Mouse (Mus musculus): ENCODE measurements around the gene Ip6k2.

DNA sequence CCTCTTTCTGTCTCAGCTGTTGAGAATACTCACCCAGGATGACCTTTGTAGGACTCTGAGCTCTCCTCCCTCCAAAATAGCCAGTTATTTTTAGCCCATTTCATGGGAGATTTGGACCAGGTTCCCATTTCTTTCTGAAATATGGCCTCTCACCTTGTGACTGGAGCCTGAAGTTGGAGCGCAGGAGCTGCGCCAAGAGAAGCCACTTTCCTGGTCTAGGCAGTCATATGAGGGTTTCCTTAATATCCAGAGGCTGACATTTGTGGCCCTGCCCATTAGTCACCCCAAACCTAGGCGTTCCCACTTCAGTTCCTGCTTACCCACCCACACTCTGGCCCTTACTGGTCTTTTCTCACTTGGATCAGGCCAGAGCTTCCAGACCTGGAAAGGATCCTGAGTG is 69.4 kb downstream of the Ip6k2 start, which contains the start of gene Slc26a6:
- TF ChIP-seq CTCF (IDR thresholded peaks at IDR 0.05 in 2 of 3, conservative IDR thresholded peaks at IDR 0.05 in 1 of 3; ENCODE audit: control insufficient read depth in 1 of 3, insufficient read depth in 1 of 3, low read depth in 2 of 3, low read length in 3 of 3, poor library complexity in 1 of 3, severe bottlenecking in 1 of 3) (no peak), USF1 (IDR thresholded peaks at IDR 0.05; ENCODE audit: low read depth, low read length) (no peak), EP300 (IDR thresholded peaks at IDR 0.05; ENCODE audit: low read depth in 1 of 2, low read length in 2 of 2) (no peak), TCF12 (IDR thresholded peaks at IDR 0.05; ENCODE audit: low read depth, low read length) (no peak), TAL1 (IDR thresholded peaks at IDR 0.05; ENCODE audit: low read length) (no peak), NELFE (IDR thresholded peaks at IDR 0.05; ENCODE audit: low read depth, low read length) (no peak)
